Mouse (Mus musculus): ENCODE measurements around the gene Kcnn3. TPM values are rescaled to one million over a fixed set of nuclear protein-coding genes. Genes with fewer than 3 reads are reported as not detected.

The Kcnn3 gene
- polyA plus RNA-seq, 1 experiment from 2014 or later, result 9.0 TPM

DNA sequence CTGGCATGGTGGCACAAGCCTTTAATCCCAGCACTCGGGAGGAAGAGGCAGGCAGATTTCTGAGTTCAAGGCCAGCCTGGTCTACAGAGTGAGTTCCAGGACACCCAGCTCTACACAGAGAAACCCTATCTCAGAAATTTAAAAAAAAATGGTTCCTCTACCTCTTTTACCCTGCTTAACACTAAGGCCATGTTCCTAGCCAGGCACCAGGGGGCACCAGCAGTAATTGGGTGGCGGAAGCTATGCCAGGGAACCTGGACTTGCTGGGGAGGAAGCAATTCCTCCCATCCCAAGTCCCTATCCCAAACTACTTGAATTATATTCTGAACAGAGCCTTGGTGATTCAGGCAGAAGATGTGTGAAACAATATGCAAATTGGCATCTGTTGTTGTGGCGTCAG is 9.8 kb downstream of the Kcnn3 start:
- WGBS, result 75% methylated on average over 3 of the region's 3 CpGs
- H3K9ac ChIP-seq (ENCODE audit: low read depth, low read length), result no peak overlapping the region
- peaks cover 20% of the 10 kb centered on the region for H3K4me1 ChIP-seq (ENCODE audit: control insufficient read depth, insufficient read depth, low read depth, low read length)
- no peaks in the 10 kb centered on the region for H3K9me3 ChIP-seq (ENCODE audit: control insufficient read depth, low read length)
- no peaks in the 10 kb centered on the region for H3K36me3 ChIP-seq (ENCODE audit: control insufficient read depth, insufficient read depth, low read length)
- H3K4me2 ChIP-seq (ENCODE audit: low read length), result no peak overlapping the region
- no peak overlapping the region for H3K27ac ChIP-seq (ENCODE audit: low read depth, low read length)
- no peak overlapping the region for H3K4me3 ChIP-seq (ENCODE audit: low read length)
- no peaks in the 10 kb centered on the region for H3K27me3 ChIP-seq (replicated peaks; ENCODE audit: control insufficient read depth, insufficient read depth, low read length)
- ATAC-seq, result no peak

DNA sequence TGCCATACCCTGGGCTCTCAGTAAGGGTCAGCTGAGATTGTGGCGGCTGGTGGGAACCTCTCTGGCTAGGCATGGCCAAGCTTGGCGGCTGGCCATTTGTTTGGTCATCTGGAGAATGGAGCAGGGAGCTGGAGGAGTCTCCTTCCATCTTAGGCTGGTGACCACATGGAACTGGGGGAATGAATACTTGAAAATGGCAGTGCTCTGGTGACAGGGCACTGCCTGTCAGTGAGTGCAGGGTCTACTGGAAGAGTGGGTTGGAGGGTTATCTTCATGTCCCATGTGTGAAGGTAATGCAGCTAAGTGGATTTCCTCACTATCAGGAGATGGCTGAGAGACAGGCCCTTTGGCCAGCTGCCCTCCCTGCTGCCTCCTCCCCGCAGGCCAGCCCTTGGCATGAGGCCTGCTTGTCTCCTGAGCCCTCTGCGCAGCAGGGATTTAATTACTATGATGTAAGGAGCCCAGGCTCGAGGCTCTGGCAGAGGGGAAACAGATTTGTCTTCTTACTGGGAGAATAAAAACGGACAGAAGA is 14.7 kb downstream of the Kcnn3 start:
- peaks cover 15% of the 10 kb centered on the region for H3K4me1 ChIP-seq (ENCODE audit: control insufficient read depth, insufficient read depth, low read depth, low read length)
- no peaks in the 10 kb centered on the region for H3K36me3 ChIP-seq (ENCODE audit: control insufficient read depth, insufficient read depth, low read length)
- no peaks in the 10 kb centered on the region for H3K9me3 ChIP-seq (ENCODE audit: control insufficient read depth, low read length)
- WGBS, result 28% methylated on average over 6 of the region's 6 CpGs
- peak overlapping the region; percentile 29; the same call in 1 of the 2 replicates for H3K27ac ChIP-seq (ENCODE audit: low read depth, low read length)
- ATAC-seq, result peak; percentile 72
- H3K4me2 ChIP-seq (ENCODE audit: low read length), result no peak overlapping the region
- H3K4me3 ChIP-seq (ENCODE audit: low read length), result no peak overlapping the region
- H3K27me3 ChIP-seq (replicated peaks; ENCODE audit: control insufficient read depth, insufficient read depth, low read length), result no peaks in the 10 kb centered on the region
- H3K9ac ChIP-seq (ENCODE audit: low read depth, low read length), result no peak overlapping the region

DNA sequence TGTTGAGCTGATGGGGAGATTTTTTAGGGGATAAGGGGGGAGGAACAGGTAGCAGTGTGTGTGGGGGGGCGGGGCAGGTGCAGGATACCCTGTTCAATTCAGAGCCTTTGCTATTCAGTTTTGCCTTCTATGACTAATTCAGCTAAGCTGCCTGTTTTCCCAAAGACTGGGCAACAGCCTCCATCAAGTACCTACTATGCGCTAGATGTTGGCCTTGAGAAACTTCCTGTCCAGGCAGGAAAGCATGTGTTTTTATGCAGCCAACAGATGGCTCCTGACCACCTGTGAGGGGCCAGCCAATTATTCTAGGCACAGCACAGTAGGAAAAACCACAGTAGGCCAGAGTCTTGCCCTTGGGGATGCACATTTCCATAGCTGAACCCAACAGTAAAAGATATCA is 15.2 kb downstream of the Kcnn3 start:
- Histone ChIP-seq H3K9me3 (ENCODE audit: control insufficient read depth, low read length) (no peaks in the 10 kb centered on the region), H3K4me3 (ENCODE audit: low read length) (no peak overlapping the region), H3K36me3 (ENCODE audit: control insufficient read depth, insufficient read depth, low read length) (no peaks in the 10 kb centered on the region), H3K27ac (ENCODE audit: low read depth, low read length) (peak overlapping the region; percentile 29; the same call in 1 of the 2 replicates), H3K4me2 (ENCODE audit: low read length) (no peak overlapping the region), H3K4me1 (ENCODE audit: control insufficient read depth, insufficient read depth, low read depth, low read length) (peaks cover 15% of the 10 kb centered on the region), H3K27me3 (replicated peaks; ENCODE audit: control insufficient read depth, insufficient read depth, low read length) (no peaks in the 10 kb centered on the region), H3K9ac (ENCODE audit: low read depth, low read length) (no peak overlapping the region)
- WGBS, result 88% methylated on average over 2 of the region's 2 CpGs
- ATAC-seq, result no peak

DNA sequence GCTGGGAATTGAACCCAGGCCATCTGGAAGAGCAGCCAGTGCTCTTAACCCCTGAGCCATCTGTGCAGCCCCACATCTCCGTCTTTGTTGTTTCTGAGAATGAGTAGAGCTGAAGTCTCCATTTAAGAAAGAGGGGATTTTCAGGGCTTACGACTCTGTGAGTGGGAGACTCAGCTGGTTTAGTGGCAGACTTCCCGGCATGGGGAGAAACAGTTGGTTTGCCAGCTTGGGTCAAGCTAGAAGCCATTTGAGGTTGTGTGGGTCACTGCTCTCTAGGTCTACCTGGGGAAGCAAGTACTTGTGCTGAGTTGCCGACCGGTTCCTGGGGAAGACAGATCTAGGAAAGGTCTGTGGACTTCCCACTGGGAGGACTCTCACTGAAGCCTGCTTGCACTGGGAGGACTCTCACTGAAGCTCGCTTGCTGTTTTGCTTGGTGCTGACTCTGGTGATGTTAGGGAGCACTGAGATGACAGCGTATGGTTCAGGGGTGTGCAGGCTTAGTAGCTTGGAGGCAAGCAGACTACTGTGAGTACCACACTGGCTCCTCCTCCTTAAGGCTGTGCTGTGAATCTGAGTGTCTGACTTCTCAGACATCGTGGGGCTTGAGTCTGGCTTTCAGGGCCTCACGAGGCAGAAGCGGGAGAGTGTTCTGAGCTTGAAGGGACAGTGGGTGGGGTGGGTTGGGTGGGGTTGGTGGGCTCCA is 19.2 kb downstream of the Kcnn3 start:
- peaks cover 17% of the 10 kb centered on the region for H3K4me1 ChIP-seq (ENCODE audit: control insufficient read depth, insufficient read depth, low read depth, low read length)
- no peak overlapping the region for H3K9ac ChIP-seq (ENCODE audit: low read depth, low read length)
- H3K27me3 ChIP-seq (replicated peaks; ENCODE audit: control insufficient read depth, insufficient read depth, low read length), result no peaks in the 10 kb centered on the region
- no peak overlapping the region for H3K4me3 ChIP-seq (ENCODE audit: low read length)
- H3K4me2 ChIP-seq (ENCODE audit: low read length), result no peak overlapping the region
- no peaks in the 10 kb centered on the region for H3K9me3 ChIP-seq (ENCODE audit: control insufficient read depth, low read length)
- H3K36me3 ChIP-seq (ENCODE audit: control insufficient read depth, insufficient read depth, low read length), result no peaks in the 10 kb centered on the region
- no peak for ATAC-seq
- H3K27ac ChIP-seq (ENCODE audit: low read depth, low read length), result peak overlapping the region; percentile 49; the same call in 1 of the 2 replicates
- 68% methylated on average over 10 of the region's 10 CpGs for WGBS

DNA sequence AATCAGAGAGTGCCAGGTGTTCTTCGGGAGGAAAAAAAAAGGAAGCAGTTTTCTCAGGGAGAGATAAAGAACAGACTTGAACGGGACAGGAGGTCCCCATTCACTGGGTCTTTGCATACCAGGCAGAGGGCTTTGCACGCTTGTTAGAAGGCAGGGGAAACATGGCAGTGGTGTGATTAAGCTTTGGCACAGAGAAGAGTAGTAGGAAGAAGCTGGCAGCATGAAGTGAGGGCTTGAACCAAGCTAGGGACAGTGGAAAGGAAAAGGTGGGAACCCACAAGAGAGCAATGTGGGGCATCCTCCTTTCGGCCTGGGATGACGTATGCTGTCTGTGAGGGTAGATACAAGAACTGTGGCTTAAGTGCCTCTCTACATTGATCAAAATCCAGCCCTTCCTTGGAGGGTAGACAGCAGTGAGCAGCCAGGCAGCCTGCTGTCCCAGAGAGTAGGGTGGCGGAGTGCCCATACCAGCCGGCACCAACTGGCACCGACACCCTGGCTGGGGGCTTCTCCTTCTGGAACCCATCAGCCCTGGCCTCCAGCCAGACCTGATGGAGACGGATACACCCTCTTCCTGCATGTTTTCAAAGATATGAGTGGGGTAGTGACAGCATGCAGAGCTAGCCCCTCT is 19.9 kb downstream of the Kcnn3 start:
- no peak overlapping the region for H3K4me3 ChIP-seq (ENCODE audit: low read length)
- no peak overlapping the region for H3K9ac ChIP-seq (ENCODE audit: low read depth, low read length)
- H3K27me3 ChIP-seq (replicated peaks; ENCODE audit: control insufficient read depth, insufficient read depth, low read length), result no peaks in the 10 kb centered on the region
- ATAC-seq, result peak; percentile 77
- peaks cover 11% of the 10 kb centered on the region for H3K4me1 ChIP-seq (ENCODE audit: control insufficient read depth, insufficient read depth, low read depth, low read length)
- no peaks in the 10 kb centered on the region for H3K9me3 ChIP-seq (ENCODE audit: control insufficient read depth, low read length)
- H3K27ac ChIP-seq (ENCODE audit: low read depth, low read length), result peak overlapping the region; percentile 49
- no peaks in the 10 kb centered on the region for H3K36me3 ChIP-seq (ENCODE audit: control insufficient read depth, insufficient read depth, low read length)
- WGBS, result 58% methylated on average over 9 of the region's 9 CpGs
- no peak overlapping the region for H3K4me2 ChIP-seq (ENCODE audit: low read length)

DNA sequence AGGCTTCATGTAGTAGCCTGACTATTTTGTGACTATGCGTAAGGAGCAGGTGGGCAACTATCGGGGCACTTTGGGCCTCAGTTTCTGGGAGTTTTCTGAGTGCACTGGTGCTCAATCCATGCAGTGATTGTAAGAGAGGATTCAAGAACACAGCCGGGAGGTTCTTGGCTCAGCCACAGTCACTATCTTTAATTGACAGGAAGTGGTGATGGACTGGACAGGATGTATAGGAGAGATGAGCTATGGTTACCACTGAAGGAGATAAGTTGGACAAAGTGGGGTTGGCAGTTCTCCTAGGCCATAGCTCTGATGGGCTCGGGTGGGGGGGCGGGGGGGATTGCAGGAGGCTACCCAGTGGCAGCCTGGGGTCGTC is 20.4 kb downstream of the Kcnn3 start:
- Histone ChIP-seq H3K9ac (ENCODE audit: low read depth, low read length) (no peak overlapping the region), H3K4me1 (ENCODE audit: control insufficient read depth, insufficient read depth, low read depth, low read length) (peaks cover 7% of the 10 kb centered on the region), H3K27ac (ENCODE audit: low read depth, low read length) (peak overlapping the region; percentile 49), H3K9me3 (ENCODE audit: control insufficient read depth, low read length) (no peaks in the 10 kb centered on the region), H3K27me3 (replicated peaks; ENCODE audit: control insufficient read depth, insufficient read depth, low read length) (no peaks in the 10 kb centered on the region), H3K36me3 (ENCODE audit: control insufficient read depth, insufficient read depth, low read length) (no peaks in the 10 kb centered on the region), H3K4me2 (ENCODE audit: low read length) (no peak overlapping the region), H3K4me3 (ENCODE audit: low read length) (no peak overlapping the region)
- WGBS, result 72% methylated on average over 6 of the region's 6 CpGs
- no peak for ATAC-seq

DNA sequence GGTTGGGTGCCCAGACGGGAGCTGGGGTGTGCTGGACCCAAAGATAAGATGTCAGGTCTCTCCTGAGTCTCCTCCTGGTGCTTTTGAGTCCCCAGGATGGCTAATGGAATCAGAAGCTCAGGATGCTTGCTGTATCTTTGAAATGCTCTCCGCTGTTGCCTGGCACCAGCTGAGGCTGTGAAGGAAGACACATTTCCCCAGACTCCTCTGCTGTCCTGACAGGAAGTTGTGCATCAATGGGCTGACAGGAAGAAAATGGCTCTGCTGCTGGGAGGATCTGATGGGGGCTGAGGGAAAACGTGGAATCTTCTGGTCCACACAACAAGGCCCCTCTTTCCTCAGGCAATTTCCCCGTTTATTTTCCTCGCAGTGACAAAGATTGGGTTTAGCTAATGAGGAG is 27.0 kb downstream of the Kcnn3 start:
- Histone ChIP-seq H3K4me3 (ENCODE audit: low read length) (no peak overlapping the region), H3K9me3 (ENCODE audit: control insufficient read depth, low read length) (no peaks in the 10 kb centered on the region), H3K4me2 (ENCODE audit: low read length) (no peak overlapping the region), H3K27ac (ENCODE audit: low read depth, low read length) (peak overlapping the region; percentile 45; the same call in 1 of the 2 replicates), H3K36me3 (ENCODE audit: control insufficient read depth, insufficient read depth, low read length) (no peaks in the 10 kb centered on the region), H3K9ac (ENCODE audit: low read depth, low read length) (no peak overlapping the region), H3K4me1 (ENCODE audit: control insufficient read depth, insufficient read depth, low read depth, low read length) (peaks cover 7% of the 10 kb centered on the region), H3K27me3 (replicated peaks; ENCODE audit: control insufficient read depth, insufficient read depth, low read length) (no peaks in the 10 kb centered on the region)
- peak; percentile 12; the same call in 1 of the 2 replicates for ATAC-seq
- 39% methylated on average over 5 of the region's 5 CpGs for WGBS

DNA sequence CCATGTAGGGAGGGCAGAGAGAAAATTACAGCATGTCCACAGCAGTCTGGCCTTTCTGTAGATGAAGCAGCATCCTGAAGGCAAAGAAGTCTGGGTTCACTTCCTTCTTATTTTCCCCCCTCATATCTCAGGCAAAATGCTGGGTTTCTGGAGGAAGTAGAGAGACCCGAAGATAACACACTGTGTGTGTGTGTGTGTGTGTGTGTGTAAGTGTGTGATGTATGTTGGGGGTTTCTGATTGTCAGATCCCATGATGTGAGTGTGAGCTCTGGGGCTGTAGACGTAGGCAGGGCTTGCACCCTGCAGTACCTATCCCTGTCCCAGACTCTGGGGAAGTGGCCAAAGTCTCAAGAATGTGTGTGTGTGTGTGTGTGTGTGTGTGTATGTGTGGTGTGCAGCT is 28.8 kb downstream of the Kcnn3 start:
- Histone ChIP-seq H3K27ac (ENCODE audit: low read depth, low read length) (no peak overlapping the region), H3K27me3 (replicated peaks; ENCODE audit: control insufficient read depth, insufficient read depth, low read length) (no peaks in the 10 kb centered on the region), H3K4me1 (ENCODE audit: control insufficient read depth, insufficient read depth, low read depth, low read length) (peaks cover 7% of the 10 kb centered on the region), H3K9me3 (ENCODE audit: control insufficient read depth, low read length) (no peaks in the 10 kb centered on the region), H3K4me3 (ENCODE audit: low read length) (no peak overlapping the region), H3K4me2 (ENCODE audit: low read length) (no peak overlapping the region), H3K9ac (ENCODE audit: low read depth, low read length) (no peak overlapping the region), H3K36me3 (ENCODE audit: control insufficient read depth, insufficient read depth, low read length) (no peaks in the 10 kb centered on the region)
- 83% methylated on average over 2 of the region's 2 CpGs for WGBS
- no peak for ATAC-seq

DNA sequence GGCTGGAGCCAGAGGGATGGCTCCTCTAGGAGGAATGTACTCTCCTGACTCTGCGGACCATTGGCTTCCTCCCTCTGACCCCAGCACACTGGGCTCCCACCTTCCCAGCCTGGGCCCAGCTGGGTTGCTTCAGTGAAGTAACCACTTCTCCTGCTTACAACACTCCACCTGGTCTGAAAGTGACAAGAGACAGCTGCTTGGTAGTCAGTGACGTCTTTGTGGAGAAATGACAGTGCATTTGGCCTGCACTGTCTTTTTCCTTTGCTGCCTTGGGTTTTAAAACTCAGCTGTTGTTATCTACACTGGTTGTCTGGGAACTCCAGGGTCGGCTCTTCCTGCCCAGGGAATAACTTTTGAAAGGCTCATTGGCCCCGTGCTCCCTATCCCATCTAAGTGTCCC is 29.5 kb downstream of the Kcnn3 start:
- Histone ChIP-seq H3K4me2 (ENCODE audit: low read length) (no peak overlapping the region), H3K4me3 (ENCODE audit: low read length) (no peak overlapping the region), H3K27ac (ENCODE audit: low read depth, low read length) (no peak overlapping the region), H3K36me3 (ENCODE audit: control insufficient read depth, insufficient read depth, low read length) (no peaks in the 10 kb centered on the region), H3K27me3 (replicated peaks; ENCODE audit: control insufficient read depth, insufficient read depth, low read length) (no peaks in the 10 kb centered on the region), H3K9me3 (ENCODE audit: control insufficient read depth, low read length) (no peaks in the 10 kb centered on the region), H3K4me1 (ENCODE audit: control insufficient read depth, insufficient read depth, low read depth, low read length) (peaks cover 7% of the 10 kb centered on the region), H3K9ac (ENCODE audit: low read depth, low read length) (no peak overlapping the region)
- 60% methylated on average over 4 of the region's 4 CpGs for WGBS
- no peak for ATAC-seq
